Mouse (Mus musculus): ENCODE results near the gene Camk1. TPM values are rescaled to one million over a fixed set of nuclear protein-coding genes. Genes with fewer than 3 reads are reported as not detected.

Gene Camk1
- total and polyA plus RNA-seq, 3 experiments: 7.9 to 13.3 TPM; not detected in 1

DNA sequence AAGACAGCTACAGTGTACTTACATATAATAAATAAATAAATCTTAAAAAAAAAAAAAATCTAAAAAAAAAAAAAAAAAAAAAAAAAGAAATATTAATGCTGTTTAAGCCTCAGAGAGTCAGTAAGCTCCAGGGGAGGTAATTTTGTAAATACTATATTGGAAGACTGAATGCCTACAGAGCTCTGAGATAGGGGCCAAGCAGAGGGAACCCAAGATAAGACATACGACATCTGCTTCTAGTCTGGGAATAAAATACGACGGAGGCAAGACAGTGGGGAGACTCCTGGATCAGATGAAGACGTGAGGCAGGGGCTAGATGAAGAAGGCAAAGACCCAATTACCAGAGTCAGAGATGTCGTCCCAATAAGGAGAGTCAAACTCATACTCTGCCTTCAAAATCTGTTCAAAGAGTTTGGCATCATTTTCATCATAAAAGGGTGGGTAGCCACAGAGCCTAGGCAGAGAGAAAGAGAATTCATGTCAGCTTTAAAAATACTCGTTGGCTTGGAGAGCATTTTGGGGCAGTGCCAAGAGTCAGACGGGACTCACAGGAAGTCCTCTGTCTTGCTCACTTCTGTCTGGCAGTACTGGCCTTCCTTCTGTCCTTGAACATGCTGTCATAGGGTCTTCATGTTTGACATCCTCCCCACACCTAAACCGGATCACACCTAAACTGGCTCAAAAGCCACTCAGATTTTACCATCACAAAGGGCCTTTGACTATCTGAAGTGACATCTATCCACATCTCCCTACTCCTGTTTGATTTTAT, 6.7 kb downstream of the Camk1 start:
- no peaks in the 10 kb centered on the region for H3K4me1 ChIP-seq (ENCODE audit: control insufficient read depth in 1 of 2, insufficient read depth in 2 of 2, low read length in 2 of 2)
- H3K4me3 ChIP-seq (ENCODE audit: control insufficient read depth in 1 of 2, insufficient read depth in 1 of 2, low read depth in 2 of 2, low read length in 2 of 2): no peak overlapping the region
- no peaks in the 10 kb centered on the region for H3K9me3 ChIP-seq (replicated peaks; ENCODE audit: insufficient read depth, low read length)
- H3K79me2 ChIP-seq (ENCODE audit: control insufficient read depth, insufficient read depth, low read length, poor library complexity): no peaks in the 10 kb centered on the region
- H3K36me3 ChIP-seq (ENCODE audit: control insufficient read depth in 1 of 2, insufficient read depth in 2 of 2, low read length in 2 of 2): no peaks in the 10 kb centered on the region
- H3K27ac ChIP-seq (ENCODE audit: control insufficient read depth, low read depth, low read length): no peak overlapping the region
- H3K9ac ChIP-seq (ENCODE audit: control insufficient read depth, low read depth, low read length, poor library complexity, severe bottlenecking): no peak overlapping the region
- no peaks in the 10 kb centered on the region for H3K27me3 ChIP-seq (ENCODE audit: control insufficient read depth in 1 of 2, insufficient read depth in 2 of 2, low read length in 2 of 2)
- peak; percentile 52 for DNase-seq (ENCODE audit: low read depth, low spot score)
- TF ChIP-seq POLR2AphosphoS5 (IDR thresholded peaks at IDR 0.05; ENCODE audit: borderline replicate concordance, low read depth, low read length) (no peak), USF1 (IDR thresholded peaks at IDR 0.05; ENCODE audit: low read depth, low read length) (no peak), USF2 (IDR thresholded peaks at IDR 0.05; ENCODE audit: borderline replicate concordance in 1 of 2, insufficient read depth in 1 of 2, low read depth in 1 of 2, low read length in 2 of 2) (no peak), TCF12 (IDR thresholded peaks at IDR 0.05; ENCODE audit: low read depth, low read length) (no peak), GATA1 (IDR thresholded peaks at IDR 0.05; ENCODE audit: low read depth, low read length) (no peak), ZKSCAN1 (IDR thresholded peaks at IDR 0.05; ENCODE audit: low read depth, low read length) (no peak), POLR2AphosphoS2 (IDR thresholded peaks at IDR 0.05; ENCODE audit: low read length) (no peak), UBTF (IDR thresholded peaks at IDR 0.05; ENCODE audit: borderline replicate concordance, insufficient read depth, low read depth, low read length) (no peak), E2F4 (IDR thresholded peaks at IDR 0.05; ENCODE audit: borderline replicate concordance, low read depth, low read length) (no peak), SMC3 (IDR thresholded peaks at IDR 0.05; ENCODE audit: low read depth, low read length) (no peak), KAT2A (conservative IDR thresholded peaks at IDR 0.05; ENCODE audit: low read depth, low read length) (no peak), BHLHE40 (IDR thresholded peaks at IDR 0.05; ENCODE audit: borderline replicate concordance, low read depth, low read length) (no peak)

- Histone ChIP-seq H3K36me3 (ENCODE audit: control insufficient read depth in 1 of 2, insufficient read depth in 2 of 2, low read length in 2 of 2) (peaks cover 0 to 16% of the 10 kb centered on the region in 2 experiments; a peak in 2 of 4 replicates), H3K79me2 (ENCODE audit: control insufficient read depth, insufficient read depth, low read length, poor library complexity) (no peaks in the 10 kb centered on the region), H3K4me1 (ENCODE audit: control insufficient read depth in 1 of 2, insufficient read depth in 2 of 2, low read length in 2 of 2) (peaks cover 8 to 10% of the 10 kb centered on the region in 2 experiments), H3K9ac (ENCODE audit: control insufficient read depth, low read depth, low read length, poor library complexity, severe bottlenecking) (no peak overlapping the region), H3K27ac (ENCODE audit: control insufficient read depth, low read depth, low read length) (no peak overlapping the region), H3K4me3 (ENCODE audit: control insufficient read depth in 1 of 2, insufficient read depth in 1 of 2, low read depth in 2 of 2, low read length in 2 of 2) (no peak overlapping the region), H3K27me3 (ENCODE audit: control insufficient read depth in 1 of 2, insufficient read depth in 2 of 2, low read length in 2 of 2) (no peaks in the 10 kb centered on the region), H3K9me3 (replicated peaks; ENCODE audit: insufficient read depth, low read length) (no peaks in the 10 kb centered on the region)
- no peak for DNase-seq (ENCODE audit: low read depth, low spot score)
- TF ChIP-seq RAD21 (IDR thresholded peaks at IDR 0.05; ENCODE audit: low read depth, low read length) (no peak), POLR2AphosphoS5 (IDR thresholded peaks at IDR 0.05; ENCODE audit: borderline replicate concordance, low read depth, low read length) (no peak), MEF2A (IDR thresholded peaks at IDR 0.05; ENCODE audit: extremely low read depth, insufficient replicate concordance, low read depth, low read length, poor library complexity, severe bottlenecking) (no peak), KAT2A (conservative IDR thresholded peaks at IDR 0.05; ENCODE audit: low read depth, low read length) (no peak), MYC (IDR thresholded peaks at IDR 0.05; ENCODE audit: low read depth, low read length) (no peak), POLR2AphosphoS2 (IDR thresholded peaks at IDR 0.05; ENCODE audit: low read length) (no peak), HCFC1 (IDR thresholded peaks at IDR 0.05; ENCODE audit: low read depth, low read length) (no peak)
Measured at GRCm38 (mm10) chr6:113334216-113334615, 9.6 kb downstream of the Camk1 start.
